Mouse (Mus musculus): ENCODE measurements around the gene Gm3095. TPM values are rescaled to one million over a fixed set of nuclear protein-coding genes. Genes with fewer than 3 reads are reported as not detected.
"Not testable (repeated sequence)": the region's sequence is repeated elsewhere in the genome, so short reads cannot be mapped to it uniquely, and the experiment has no call there.

The Gm3095 gene
- total RNA-seq (2021), result under 1 TPM in 1 of 2 experiments, not detected in 1; 0.27 TPM

DNA sequence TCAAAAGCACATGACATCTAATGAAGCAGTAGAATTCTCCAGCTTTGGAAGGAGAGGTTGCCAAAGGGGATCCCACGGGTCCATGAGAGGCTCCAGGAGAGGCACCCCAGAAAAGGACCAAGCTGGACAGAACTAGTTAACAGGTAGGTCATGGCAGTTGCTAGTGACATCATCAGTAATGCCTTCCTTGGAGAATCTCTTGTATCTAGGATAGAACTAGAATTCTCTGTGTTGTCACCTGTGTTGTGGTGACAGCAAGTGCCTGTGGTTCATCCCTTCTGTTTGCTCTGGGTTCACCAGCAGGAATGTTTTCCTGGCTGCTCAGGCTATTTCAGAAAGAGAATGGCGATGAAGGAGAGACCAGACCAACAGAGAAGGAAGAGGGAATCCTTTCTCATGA lies at the start of gene Gm3095:
Gm3095 (plus strand) TSS at position 301 of the 400 bp plus-strand sequence.
- DNase-seq, result not testable (repeated sequence)

DNA sequence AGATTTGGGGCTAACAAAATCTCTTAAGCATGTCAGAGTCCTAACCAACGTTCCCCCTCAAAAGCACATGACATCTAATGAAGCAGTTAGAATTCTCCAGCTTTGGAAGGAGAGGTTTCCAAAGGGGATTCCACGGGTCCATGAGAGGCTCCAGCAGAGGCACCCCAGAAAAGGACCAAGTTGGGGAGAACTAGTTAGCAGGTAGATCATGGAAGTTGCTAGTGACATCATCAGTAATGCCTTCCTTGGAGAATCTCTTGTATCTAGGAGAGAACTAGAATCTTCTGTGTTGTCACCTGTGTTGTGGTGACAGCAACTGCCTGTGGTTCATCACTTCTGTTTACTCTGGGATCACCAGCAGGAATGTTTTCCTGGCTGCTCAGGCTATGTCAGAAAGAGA lies 31.9 kb upstream of the Gm3095 start, which contains the start of gene Gm3029:
Gm3029 (plus strand) TSS at position 301 of the 400 bp plus-strand sequence.
- not testable (repeated sequence) for DNase-seq

DNA sequence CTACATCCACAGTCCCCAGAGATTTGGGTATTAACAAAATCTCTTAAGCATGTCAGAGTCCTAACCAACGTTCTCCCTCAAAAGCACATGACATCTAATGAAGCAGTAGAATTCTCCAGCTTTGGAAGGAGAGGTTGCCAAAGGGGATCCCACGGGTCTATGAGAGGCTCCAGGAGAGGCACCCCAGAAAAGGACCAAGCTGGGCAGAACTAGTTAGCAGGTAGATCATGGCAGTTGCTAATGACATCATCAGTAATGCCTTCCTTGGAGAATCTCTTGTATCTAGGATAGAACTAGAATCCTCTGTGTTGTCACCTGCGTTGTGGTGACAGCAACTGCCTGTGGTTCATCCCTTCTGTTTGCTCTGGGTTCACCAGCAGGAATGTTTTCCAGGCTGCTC lies 34.7 kb downstream of the Gm3095 start, which contains the start of gene Gm3099:
Gm3099 (plus strand) TSS at position 301 of the 400 bp plus-strand sequence.
- not testable (repeated sequence) for DNase-seq

Other genes starting within 250 kb of the Gm3095 start
- under 1 TPM in 1 of 2 experiments, not detected in 1; 0.58 TPM for gene Gm3002, start 153.5 kb upstream of the Gm3095 start, total RNA-seq (2021)
- not detected for gene Gm3033, start 117.3 kb upstream of the Gm3095 start, total RNA-seq (2021)
- gene Gm2916, start 79.4 kb upstream of the Gm3095 start, total RNA-seq (2021), result not detected
- gene Gm3029, start 31.8 kb upstream of the Gm3095 start, total RNA-seq (2021), result not detected
- not detected for gene Gm3099, start 34.8 kb downstream of the Gm3095 start, total RNA-seq (2021)
- 1 to 10 TPM; 3.8 to 7.6 TPM for gene Gm5796, start 60.4 kb downstream of the Gm3095 start, total RNA-seq (2021)
- gene Gm3115, start 120.6 kb downstream of the Gm3095 start, total RNA-seq (2021), result under 1 TPM; 0.37 to 0.73 TPM
- 1 to 10 TPM; 6.4 to 7.8 TPM for gene Gm8108, start 147.0 kb downstream of the Gm3095 start, total RNA-seq (2021)
- not detected for gene Gm3127, start 201.5 kb downstream of the Gm3095 start, total RNA-seq (2021)
- gene Gm2974, start 219.0 kb downstream of the Gm3095 start, total RNA-seq (2021), result 1 to 10 TPM in 1 of 2 experiments, under 1 TPM in 1; 0.58 to 1.3 TPM

Data from layer of hippocampus, postnatal 36 days (tissue).